Mouse (Mus musculus) limb, embryonic 15.5 days (tissue): Measurements from ENCODE around the gene Gm10322. TPM values are rescaled to one million over a fixed set of nuclear protein-coding genes. Genes with fewer than 3 reads are reported as not detected.

Experiments used
- ATAC-seq: fragments of 200-750 bp; cut with Nextera tagmentation; 2 replicates; pipeline ENCODE4 v1.8.0; 2017; ENCODE audit warnings: low read depth, moderate TSS enrichment; ENCODE audit not compliant: insufficient number of reproducible peaks, low FRiP score, low TSS enrichment
- H3K27ac ChIP-seq: fragments of 300-500 bp; sonication (generic); 2 replicates; pipeline ENCODE4 v1.5.1; 2015; ENCODE audit warnings: moderate library complexity, mild to moderate bottlenecking, inconsistent platforms
- H3K27me3 ChIP-seq: fragments of 300-500 bp; sonication (generic); 2 replicates; pipeline ENCODE4 v1.6.1; 2015; ENCODE audit warnings: inconsistent platforms
- H3K36me3 ChIP-seq: fragments of 300-500 bp; sonication (generic); 2 replicates; pipeline ENCODE4 v1.6.1; 2015; ENCODE audit warnings: inconsistent platforms
- H3K4me1 ChIP-seq: fragments of 300-500 bp; sonication (generic); 2 replicates; pipeline ENCODE4 v1.6.1; 2015; ENCODE audit warnings: inconsistent platforms
- H3K4me2 ChIP-seq: fragments of 300-500 bp; sonication (generic); 2 replicates; pipeline ENCODE4 v1.6.1; 2015; ENCODE audit warnings: mild to moderate bottlenecking, inconsistent platforms
- H3K4me3 ChIP-seq: fragments of 300-500 bp; sonication (generic); 2 replicates; pipeline ENCODE4 v1.5.1; 2015; ENCODE audit warnings: mild to moderate bottlenecking, inconsistent platforms
- H3K9ac ChIP-seq: fragments of 300-500 bp; sonication (generic); 2 replicates; pipeline ENCODE4 v1.6.1; 2015; ENCODE audit warnings: inconsistent platforms
- H3K9me3 ChIP-seq: fragments of 300-500 bp; sonication (generic); 2 replicates; pipeline ENCODE4 v1.6.1; 2016; ENCODE audit warnings: inconsistent platforms
- WGBS: fragments of 180-500 bp; shearing (Covaris S2); methylation state at CpG from one replicate; pipeline ENCODE4 v1.1.7; 2015; 5-methylcytosine and 5-hydroxymethylcytosine counted together
- polyA plus RNA-seq: library from polyadenylated mRNA; unstranded; fragments of >200 nt; fragmentation: Nextera tagmentation; extraction: Ambion mirVana; gene quantifications from 2 replicates; pipeline ENCODE4 v1.2.1, GENCODE M21; 2015

Gene Gm10322
- polyA plus RNA-seq, 1 experiment from 2014 or later = not detected

- Histone ChIP-seq H3K9me3 (no peaks in the 10 kb centered on the region), H3K27me3 (no peaks in the 10 kb centered on the region), H3K36me3 (no peaks in the 10 kb centered on the region; the same call in 1 of the 2 replicates), H3K27ac (no peak overlapping the region), H3K4me3 (no peak overlapping the region), H3K9ac (no peak overlapping the region), H3K4me1 (peaks cover 20% of the 10 kb centered on the region), H3K4me2 (no peak overlapping the region)
- 57% methylated on average over 5 of the region's 5 CpGs for WGBS
- ATAC-seq = no peak
These were observed 12.0 kb upstream of the Gm10322 start for GRCm38 (mm10) chr10:59603843-59604242.

GRCm38 (mm10) chr10:59604879-59605464, 10.9 kb upstream of the Gm10322 start:
- no peak for ATAC-seq
- Histone ChIP-seq H3K27me3 (no peaks in the 10 kb centered on the region), H3K9ac (no peak overlapping the region), H3K4me2 (0 out of 2 replicates have a peak overlapping the region, but pooled peaks have one; percentile 10), H3K36me3 (no peaks in the 10 kb centered on the region; the same call in 1 of the 2 replicates), H3K4me1 (peaks cover 23% of the 10 kb centered on the region), H3K4me3 (no peak overlapping the region), H3K9me3 (no peaks in the 10 kb centered on the region), H3K27ac (no peak overlapping the region; the same call in 1 of the 2 replicates)
- 62% methylated on average over 11 of the region's 11 CpGs for WGBS

- no peak for ATAC-seq
- Histone ChIP-seq H3K4me3 (no peak overlapping the region), H3K4me1 (peaks cover 30% of the 10 kb centered on the region), H3K36me3 (no peaks in the 10 kb centered on the region), H3K9me3 (no peaks in the 10 kb centered on the region), H3K9ac (no peak overlapping the region), H3K4me2 (no peak overlapping the region), H3K27me3 (no peaks in the 10 kb centered on the region), H3K27ac (no peak overlapping the region)
- WGBS = 60% methylated on average over 5 of the region's 5 CpGs
These were observed 2.6 kb upstream of the Gm10322 start for GRCm38 (mm10) chr10:59613276-59613675.

- Histone ChIP-seq H3K27me3 (no peaks in the 10 kb centered on the region), H3K4me1 (peaks cover 28% of the 10 kb centered on the region), H3K4me3 (no peak overlapping the region), H3K27ac (no peak overlapping the region), H3K4me2 (no peak overlapping the region), H3K9me3 (no peaks in the 10 kb centered on the region), H3K36me3 (no peaks in the 10 kb centered on the region), H3K9ac (no peak overlapping the region)
- 88% methylated on average over 5 of the region's 5 CpGs for WGBS
- no peak for ATAC-seq
These were observed 1.7 kb upstream of the Gm10322 start for GRCm38 (mm10) chr10:59614141-59614540.

GRCm38 (mm10) chr10:59615411-59615810, 452 bp upstream of the Gm10322 start:
- Histone ChIP-seq H3K36me3 (no peaks in the 10 kb centered on the region), H3K4me2 (peak overlapping the region; percentile 89), H3K9ac (peak overlapping the region; percentile 95; the same call in 1 of the 2 replicates), H3K27ac (peak overlapping the region; percentile 90; the same call in 1 of the 2 replicates), H3K4me1 (peaks cover 26% of the 10 kb centered on the region), H3K27me3 (no peaks in the 10 kb centered on the region), H3K4me3 (peak overlapping the region; percentile 91), H3K9me3 (no peaks in the 10 kb centered on the region)
- 18% methylated on average over 5 of the region's 5 CpGs for WGBS
- no peak for ATAC-seq

GRCm38 (mm10) chr10:59616522-59616921, 659 bp downstream of the Gm10322 start, which contains the start of gene Mcu:
Gene Mcu (minus strand): TSS chr10:59616692.
- Histone ChIP-seq H3K4me1 (peaks cover 26% of the 10 kb centered on the region), H3K4me3 (peak within 1 kb of the TSS; percentile 91), H3K27me3 (no peaks in the 10 kb centered on the region), H3K27ac (peak within 1 kb of the TSS; percentile 90), H3K4me2 (peak within 1 kb of the TSS; percentile 89), H3K36me3 (no peaks in the 10 kb centered on the region), H3K9me3 (no peaks in the 10 kb centered on the region), H3K9ac (peak within 1 kb of the TSS; percentile 95)
- under 1% methylated on average over 32 of the region's 36 CpGs for WGBS
- ATAC-seq = peak; percentile 97

- no peak for ATAC-seq
- H3K4me2 ChIP-seq = no peak overlapping the region
These were observed 1.9 kb downstream of the Gm10322 start for GRCm38 (mm10) chr10:59617776-59618175.

GRCm38 (mm10) chr10:59621355-59621754, 5.5 kb downstream of the Gm10322 start:
- H3K9ac ChIP-seq = no peak overlapping the region
- H3K27me3 ChIP-seq = no peaks in the 10 kb centered on the region
- ATAC-seq = no peak
- peaks cover 6% of the 10 kb centered on the region for H3K4me1 ChIP-seq
- no peaks in the 10 kb centered on the region for H3K9me3 ChIP-seq
- H3K4me3 ChIP-seq = no peak overlapping the region
- 65% methylated on average over 10 of the region's 10 CpGs for WGBS
- H3K36me3 ChIP-seq = no peaks in the 10 kb centered on the region
- no peak overlapping the region for H3K4me2 ChIP-seq
- no peak overlapping the region for H3K27ac ChIP-seq

More at GRCm38 (mm10) chr10:59617776-59618175, 1.9 kb downstream of the Gm10322 start:
- Histone ChIP-seq H3K9ac (no peak overlapping the region), H3K27ac (no peak overlapping the region), H3K36me3 (no peaks in the 10 kb centered on the region), H3K27me3 (no peaks in the 10 kb centered on the region), H3K4me1 (peaks cover 29% of the 10 kb centered on the region), H3K4me3 (no peak overlapping the region), H3K9me3 (no peaks in the 10 kb centered on the region)
- WGBS = 87% methylated on average over 7 of the region's 7 CpGs

GRCm38 (mm10) chr10:59623496-59623895, 7.6 kb downstream of the Gm10322 start:
- ATAC-seq = no peak
- Histone ChIP-seq H3K9ac (no peak overlapping the region), H3K9me3 (no peaks in the 10 kb centered on the region), H3K27me3 (no peaks in the 10 kb centered on the region), H3K27ac (no peak overlapping the region), H3K36me3 (no peaks in the 10 kb centered on the region), H3K4me2 (no peak overlapping the region), H3K4me3 (no peak overlapping the region), H3K4me1 (peaks cover 4% of the 10 kb centered on the region)
- 51% methylated on average over 5 of the region's 5 CpGs for WGBS

GRCm38 (mm10) chr10:59628641-59629505, 13.0 kb downstream of the Gm10322 start:
- Histone ChIP-seq H3K4me2 (no peak overlapping the region), H3K4me1 (peaks cover 10% of the 10 kb centered on the region; the same call in 1 of the 2 replicates), H3K27me3 (no peaks in the 10 kb centered on the region), H3K27ac (0 out of 2 replicates have a peak overlapping the region, but pooled peaks have one; percentile 38), H3K9ac (no peak overlapping the region), H3K36me3 (no peaks in the 10 kb centered on the region), H3K4me3 (no peak overlapping the region), H3K9me3 (no peaks in the 10 kb centered on the region)
- 48% methylated on average over 17 of the region's 17 CpGs for WGBS
- no peak for ATAC-seq

GRCm38 (mm10) chr10:59629506-59629782, 13.6 kb downstream of the Gm10322 start:
- no peak for ATAC-seq
- WGBS = 81% methylated on average over 4 of the region's 4 CpGs

GRCm38 (mm10) chr10:59636048-59636447, 20.2 kb downstream of the Gm10322 start:
- H3K36me3 ChIP-seq = no peaks in the 10 kb centered on the region
- WGBS = 64% methylated on average over 2 of the region's 2 CpGs
- no peak overlapping the region for H3K27ac ChIP-seq
- H3K4me2 ChIP-seq = no peak overlapping the region
- no peak overlapping the region for H3K9ac ChIP-seq
- H3K4me3 ChIP-seq = no peak overlapping the region
- peaks cover 10% of the 10 kb centered on the region; the same call in 1 of the 2 replicates for H3K4me1 ChIP-seq
- H3K9me3 ChIP-seq = no peaks in the 10 kb centered on the region
- no peak for ATAC-seq
- H3K27me3 ChIP-seq = no peaks in the 10 kb centered on the region

More at GRCm38 (mm10) chr10:59629506-59629782, 13.6 kb downstream of the Gm10322 start:
- no peak overlapping the region for H3K4me3 ChIP-seq
- H3K9me3 ChIP-seq = no peaks in the 10 kb centered on the region
- H3K36me3 ChIP-seq = no peaks in the 10 kb centered on the region
- H3K4me2 ChIP-seq = no peak overlapping the region
- no peak overlapping the region for H3K9ac ChIP-seq
- H3K4me1 ChIP-seq = peaks cover 10% of the 10 kb centered on the region; the same call in 1 of the 2 replicates
- H3K27me3 ChIP-seq = no peaks in the 10 kb centered on the region
- H3K27ac ChIP-seq = no peak overlapping the region
